Mouse (Mus musculus): ENCODE data around the gene Hoxd12.

DNA sequence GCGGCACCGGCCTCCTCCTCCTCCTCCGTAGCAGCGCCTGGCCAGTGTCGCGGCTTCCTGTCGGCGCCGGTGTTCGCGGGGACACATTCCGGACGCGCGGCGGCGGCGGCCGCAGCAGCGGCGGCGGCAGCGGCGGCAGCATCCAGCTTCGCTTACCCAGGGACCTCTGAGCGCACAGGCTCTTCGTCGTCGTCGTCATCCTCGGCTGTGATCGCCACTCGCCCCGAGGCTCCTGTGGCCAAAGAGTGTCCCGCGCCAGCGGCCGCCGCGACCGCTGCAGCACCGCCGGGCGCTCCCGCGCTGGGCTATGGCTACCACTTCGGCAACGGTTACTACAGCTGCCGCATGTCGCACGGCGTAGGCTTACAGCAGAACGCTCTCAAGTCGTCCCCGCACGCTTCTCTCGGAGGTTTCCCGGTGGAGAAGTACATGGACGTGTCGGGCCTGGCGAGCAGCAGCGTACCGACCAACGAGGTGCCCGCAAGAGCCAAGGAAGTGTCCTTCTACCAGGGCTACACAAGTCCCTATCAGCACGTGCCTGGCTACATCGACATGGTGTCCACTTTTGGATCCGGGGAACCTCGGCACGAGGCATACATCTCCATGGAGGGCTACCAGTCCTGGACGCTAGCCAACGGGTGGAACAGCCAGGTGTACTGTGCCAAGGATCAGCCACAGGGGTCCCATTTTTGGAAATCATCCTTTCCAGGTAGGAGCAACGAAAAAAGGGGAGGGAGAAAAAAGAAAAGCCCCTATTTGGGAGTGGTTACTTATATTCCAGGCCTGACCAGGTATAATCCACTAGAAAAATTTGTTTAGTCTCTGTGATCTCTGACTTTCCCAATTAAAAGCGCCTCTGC lies 6.2 kb upstream of the Hoxd12 start:
- TF ChIP-seq POLR2A (IDR thresholded peaks at IDR 0.05; ENCODE audit: borderline replicate concordance, control insufficient read depth, low read depth, low read length) (no peak), CTCF (IDR thresholded peaks at IDR 0.05; ENCODE audit: control insufficient read depth, insufficient read depth, low read length) (no peak)
